Mouse (Mus musculus) monocyte, adult 2 months (primary cell): ENCODE data around the gene Mprip.
"Not testable (repeated sequence)": the region's sequence is repeated elsewhere in the genome, so short reads cannot be mapped to it uniquely, and the experiment has no call there.

Experiments used
- DNase-seq, 2 experiments: peaks; one replicate each; pipeline ENCODE4 v3.0.0; 2022; ENCODE audit warnings: low spot score in 2 of 2, low read depth in 1 of 2

Mprip gene

DNA sequence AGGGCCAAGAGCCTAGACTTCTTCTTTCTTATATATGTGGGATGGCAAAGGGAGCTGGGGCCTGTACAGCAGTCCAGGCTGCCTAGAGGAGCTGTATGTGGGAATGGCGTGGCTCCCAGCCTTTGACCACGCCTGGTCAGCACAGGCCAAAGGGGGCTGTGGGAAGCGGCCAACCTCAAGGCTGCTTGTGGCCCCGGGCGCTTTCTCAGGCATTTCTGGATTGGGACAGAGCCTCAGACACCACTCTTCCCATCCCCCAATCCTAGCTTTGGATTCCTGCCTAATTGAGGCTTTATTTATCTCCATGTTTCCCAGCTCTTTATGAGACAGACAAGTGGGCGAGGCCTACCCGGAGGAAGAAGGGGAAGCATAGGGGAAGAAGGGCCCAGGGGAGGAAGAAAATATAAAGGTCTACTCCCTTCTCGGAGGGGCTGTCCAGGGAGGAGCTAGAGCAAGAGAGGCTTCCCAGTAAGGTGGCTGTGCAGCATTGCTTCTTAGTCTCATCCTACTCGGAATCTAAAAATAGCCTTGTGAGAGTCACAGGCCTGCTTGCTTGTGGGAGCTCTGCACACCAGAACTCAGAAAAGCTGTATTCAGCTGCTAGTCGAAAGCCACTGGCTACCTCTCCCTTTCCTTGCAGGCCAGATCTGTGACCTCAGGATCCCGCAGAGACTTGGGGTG, 47.0 kb downstream of the Mprip start:
- DNase-seq: no peak

GRCm38 (mm10) chr11:59715424-59715840, 54.3 kb downstream of the Mprip start:
- no peak for DNase-seq

DNA sequence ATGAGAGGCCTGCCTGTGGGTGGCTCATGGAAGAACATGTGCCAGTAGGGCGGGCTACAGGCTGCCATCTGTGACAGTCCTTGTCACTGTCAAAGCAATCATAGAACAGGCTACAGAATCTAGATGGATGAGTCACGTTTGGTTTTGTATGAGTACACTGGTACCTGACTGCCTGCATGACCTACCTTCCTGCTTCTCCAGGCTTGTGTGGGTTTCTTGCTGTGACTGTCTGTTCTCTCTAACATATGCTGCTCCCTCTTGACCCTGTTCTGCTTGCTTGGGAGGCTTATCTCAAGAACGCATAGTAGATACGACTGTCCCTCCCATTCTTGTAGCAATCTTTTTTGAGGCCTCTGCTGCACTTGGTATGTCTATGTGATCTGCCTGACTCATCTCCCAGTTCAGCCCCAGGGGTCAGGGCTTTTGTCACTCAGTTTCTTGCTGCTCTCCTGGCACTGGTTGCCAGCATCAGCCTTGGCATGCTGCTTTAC, 56.7 kb downstream of the Mprip start:
- no peak for DNase-seq

- no peak for DNase-seq
These were observed 58.1 kb downstream of the Mprip start for GRCm38 (mm10) chr11:59719185-59719584.

- no peak for DNase-seq
These were observed 60.3 kb downstream of the Mprip start for GRCm38 (mm10) chr11:59721385-59721784.

- DNase-seq: no peak
These were observed 66.1 kb downstream of the Mprip start for GRCm38 (mm10) chr11:59727204-59727603.

DNA sequence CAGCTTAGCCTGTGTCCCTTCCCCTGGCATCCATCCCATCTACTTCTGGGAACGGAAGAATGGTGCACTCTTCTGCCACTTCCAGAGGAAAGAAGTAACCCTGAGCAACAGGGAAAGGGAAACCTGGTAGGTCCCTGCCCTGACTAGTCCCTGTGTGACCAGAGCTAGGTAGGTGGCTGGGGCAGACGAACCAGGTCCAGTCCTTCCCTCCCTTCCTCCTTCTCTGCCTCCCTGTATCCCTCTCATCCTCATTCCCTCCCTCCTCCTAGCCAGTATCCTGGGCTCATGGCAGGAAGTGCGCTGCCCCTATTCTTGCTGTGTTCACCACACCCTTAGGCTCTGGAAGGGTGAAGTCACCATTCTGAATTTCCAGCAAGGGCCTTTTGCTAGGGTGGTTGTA, 70.7 kb downstream of the Mprip start:
- no peak for DNase-seq

DNA sequence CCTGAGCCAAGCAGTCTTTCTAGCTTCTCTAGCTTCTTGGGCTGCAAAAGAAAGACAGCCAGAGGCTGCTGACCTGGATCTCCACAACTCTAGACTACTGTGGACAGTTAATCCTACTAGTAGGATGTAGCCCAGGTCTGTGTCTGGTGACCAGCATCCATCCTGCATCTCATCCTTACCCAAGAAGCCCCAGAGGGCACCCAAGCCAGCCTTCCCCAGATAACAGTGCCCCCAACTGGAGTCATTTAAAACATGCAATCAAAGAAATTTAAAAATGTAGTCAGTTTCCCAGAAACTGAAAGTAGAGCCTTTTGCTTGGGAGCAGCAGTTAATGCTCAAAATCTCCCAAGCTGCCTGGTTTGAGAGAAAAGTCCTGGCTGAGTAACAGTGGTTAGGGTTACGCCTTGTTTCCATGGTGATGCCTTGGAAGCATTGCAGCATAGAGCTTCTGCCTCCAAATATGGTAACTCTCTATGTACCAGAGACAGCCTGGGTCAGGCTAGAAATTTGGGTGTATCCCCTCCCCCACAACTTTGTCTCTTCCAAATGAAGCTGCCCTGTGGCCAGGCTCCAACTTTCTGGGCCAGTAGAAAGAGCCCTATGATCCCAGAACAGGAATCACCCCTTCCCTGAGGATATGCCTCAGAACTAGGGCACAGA, 71.4 kb downstream of the Mprip start:
- peak; percentile 7 to 12 for DNase-seq

DNA sequence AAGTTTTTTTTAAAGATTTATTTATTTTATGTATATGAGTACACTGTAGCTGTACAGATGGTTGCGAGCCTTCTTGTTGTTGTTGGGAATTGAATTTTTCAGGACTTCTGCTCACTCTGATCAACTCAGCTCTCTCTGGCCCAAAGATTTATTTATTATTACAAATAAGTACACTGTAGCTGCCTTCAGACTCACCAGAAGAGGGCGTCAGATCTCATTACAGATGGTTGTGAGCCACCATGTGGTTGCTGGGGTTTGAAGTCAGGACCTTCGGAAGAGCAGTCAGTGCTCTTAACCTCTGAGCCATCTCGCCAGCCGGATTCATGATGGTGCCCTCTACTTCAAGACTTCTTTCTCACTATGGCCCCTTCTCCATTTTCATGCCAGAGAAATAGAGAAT, 72.5 kb downstream of the Mprip start:
- DNase-seq: not testable (repeated sequence)

DNA sequence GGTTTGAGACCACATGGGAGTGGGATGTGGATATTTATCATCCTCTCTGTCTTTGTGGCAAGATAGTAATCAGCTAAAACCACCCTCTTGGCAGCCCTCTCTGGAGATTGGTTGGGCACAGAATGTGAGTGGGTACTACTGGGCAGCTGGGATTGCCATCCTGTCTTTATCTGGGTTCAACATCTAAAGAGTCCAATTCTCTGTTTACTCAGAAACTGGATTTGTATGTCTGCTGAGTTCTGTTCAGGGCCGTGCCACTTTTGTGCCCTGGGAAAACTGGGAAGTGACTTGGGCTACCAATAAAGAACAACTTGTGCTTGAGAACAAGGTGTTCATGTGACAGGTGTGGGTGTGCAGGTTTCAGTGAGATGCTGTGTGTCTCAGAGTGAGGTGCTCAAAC, 73.2 kb downstream of the Mprip start:
- no peak for DNase-seq

DNA sequence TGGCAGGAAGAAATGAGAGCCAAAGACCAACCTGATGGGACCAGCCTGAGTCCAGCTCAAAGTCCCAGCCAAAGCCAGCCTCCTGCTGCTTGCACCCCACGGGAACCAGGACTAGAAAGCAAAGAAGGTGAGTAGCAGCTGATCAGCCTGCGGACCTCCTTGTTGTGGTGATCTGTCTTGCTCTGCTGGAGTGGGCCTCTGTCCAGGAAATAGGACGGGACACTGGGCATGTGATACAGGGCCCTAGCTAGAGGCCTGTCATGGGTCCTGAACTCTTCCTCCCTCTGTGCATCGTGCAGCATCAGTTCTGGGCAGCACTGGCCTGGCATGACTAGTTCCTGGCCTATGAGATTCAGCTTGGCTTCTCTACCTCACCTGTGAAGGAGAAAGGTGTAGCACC, 74.8 kb downstream of the Mprip start:
- not testable (repeated sequence) for DNase-seq

GRCm38 (mm10) chr11:59737250-59737649, 76.1 kb downstream of the Mprip start:
- no peak for DNase-seq

GRCm38 (mm10) chr11:59739996-59740395, 78.9 kb downstream of the Mprip start:
- no peak for DNase-seq

GRCm38 (mm10) chr11:59741915-59742314, 80.8 kb downstream of the Mprip start:
- DNase-seq: no peak

DNA sequence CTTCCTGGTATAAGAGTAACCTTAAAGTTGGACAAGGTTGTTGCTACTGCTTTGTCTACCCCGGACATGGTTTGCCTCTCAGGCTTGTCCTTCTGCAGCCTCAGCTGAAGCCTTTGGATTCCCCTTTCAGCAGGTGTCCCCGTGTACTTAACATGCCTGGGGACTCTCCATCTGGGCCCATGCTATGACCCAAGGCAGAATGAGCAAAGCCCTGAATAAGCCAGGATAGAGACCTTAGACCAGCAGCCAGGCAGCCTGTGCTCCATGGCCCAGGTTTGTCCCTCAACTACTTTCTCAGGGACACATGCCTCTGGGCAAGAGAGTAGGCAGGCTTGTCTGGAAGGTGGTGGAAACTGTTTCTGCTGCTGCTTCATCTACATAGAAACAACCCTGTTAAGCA, 82.2 kb downstream of the Mprip start:
- DNase-seq: no peak

DNA sequence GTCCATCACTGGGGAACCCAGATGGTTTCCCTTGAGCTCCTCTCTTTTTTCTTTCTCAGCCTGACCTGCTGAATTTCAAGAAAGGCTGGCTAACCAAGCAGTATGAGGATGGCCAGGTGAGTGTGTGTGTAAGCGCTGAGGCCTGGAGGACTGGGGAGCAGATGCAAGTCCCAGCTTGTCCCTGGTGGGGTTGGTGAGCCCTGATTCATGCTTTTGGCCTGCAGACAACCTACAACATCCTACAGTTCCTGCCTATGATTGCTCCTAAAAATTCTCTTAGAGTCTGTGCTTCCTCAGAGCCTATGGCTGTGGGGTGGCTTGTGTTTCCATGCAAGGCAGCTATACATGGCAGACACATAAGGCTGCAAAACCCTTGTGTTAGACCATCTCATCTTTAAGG, 82.6 kb downstream of the Mprip start:
- no peak for DNase-seq

GRCm38 (mm10) chr11:59744374-59744773, 83.3 kb downstream of the Mprip start:
- no peak for DNase-seq

GRCm38 (mm10) chr11:59745851-59746250, 84.7 kb downstream of the Mprip start:
- DNase-seq: no peak

DNA sequence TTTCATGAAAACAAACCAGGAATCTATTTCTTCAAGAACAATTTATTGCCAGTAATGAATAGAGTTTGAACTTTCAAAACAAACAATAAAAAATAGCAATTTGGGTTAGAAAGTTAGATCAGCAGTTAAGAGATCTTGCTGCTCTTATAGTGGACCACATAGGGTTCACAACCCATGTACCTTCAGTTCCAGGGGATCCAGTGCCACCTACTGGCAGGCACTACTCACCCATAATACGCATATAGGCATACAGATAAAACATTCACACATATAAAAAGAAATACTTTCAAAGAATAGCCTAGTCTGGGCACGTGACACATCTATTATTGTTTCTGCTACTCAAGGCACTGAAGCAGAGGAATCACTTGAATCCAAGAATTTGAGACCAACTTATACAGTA, 85.5 kb downstream of the Mprip start:
- no peak for DNase-seq

DNA sequence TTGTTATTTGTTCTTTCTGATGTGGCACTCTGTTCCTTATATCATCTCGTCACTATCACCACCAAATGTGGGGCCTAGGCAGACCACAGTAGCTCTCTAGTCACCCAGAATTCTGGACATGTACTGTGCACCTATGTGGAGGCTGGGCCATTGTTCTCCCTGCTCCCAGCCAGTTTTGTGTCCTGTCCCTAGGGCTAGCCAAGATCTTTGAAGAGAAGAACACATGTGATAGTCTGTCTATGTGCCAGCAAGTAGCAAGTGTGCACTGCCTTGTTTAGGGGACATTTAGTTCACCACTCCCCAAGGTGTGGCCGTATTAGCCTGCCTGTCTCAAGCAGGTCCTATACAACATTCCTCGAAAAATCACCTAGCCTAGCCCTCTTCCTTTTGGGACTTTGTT, 87.9 kb downstream of the Mprip start:
- DNase-seq: no peak

- no peak for DNase-seq
These were observed 93.4 kb downstream of the Mprip start for GRCm38 (mm10) chr11:59754504-59754903.

- no peak for DNase-seq
These were observed 95.2 kb downstream of the Mprip start for GRCm38 (mm10) chr11:59756351-59756750.
